Mouse (Mus musculus) lung, adult 2 months (tissue): ENCODE measurements at regions not wholly inside any gene's neighbourhood (a gene's known extent, or its start where the extent isn't known, plus 50 kb on each side); places are given as distances from the start of the nearest gene placed in this dataset.

Experiments used
- DNase-seq: peaks from one replicate; pipeline ENCODE4 v3.0.0; 2022
- H3K4me1 ChIP-seq: fragments of 200-500 bp; 2 replicates; pipeline ENCODE4 v1.6.1; 2011; ENCODE audit warnings: low read length; ENCODE audit not compliant: control insufficient read depth, insufficient read depth
- H3K4me3 ChIP-seq: fragments of 200-500 bp; replicated peaks from 2 replicates; pipeline ENCODE3; 2011; ENCODE audit warnings: low read depth, mild to moderate bottlenecking, control low read depth, low read length; ENCODE audit errors: extremely low read depth
- CTCF ChIP-seq: fragments of 200-500 bp; IDR thresholded peaks from 2 replicates; pipeline ENCODE4 v1.5.1; 2011; ENCODE audit warnings: mild to moderate bottlenecking, low read length, control low read depth; ENCODE audit not compliant: insufficient read depth
- POLR2A ChIP-seq: fragments of 200-500 bp; IDR thresholded peaks from 2 replicates; pipeline ENCODE4 v1.6.1; 2011; ENCODE audit warnings: low read depth, mild to moderate bottlenecking, control low read depth, low read length, borderline replicate concordance; ENCODE audit errors: extremely low read depth
- WGBS: fragments of 180-500 bp; shearing (Covaris S2); methylation state at CpG from one replicate; pipeline ENCODE4 v1.1.7; 2018; 5-methylcytosine and 5-hydroxymethylcytosine counted together

- Histone ChIP-seq H3K4me3 (no peak overlapping the region), H3K4me1 (peaks cover 22% of the 10 kb centered on the region)
- peak; percentile 28 for DNase-seq
- WGBS, result 26% methylated on average over 3 of the region's 3 CpGs
- TF ChIP-seq POLR2A (peak; percentile 50; the same call in 1 of the 2 replicates), CTCF (no peak)
These were observed 192.2 kb upstream of the Trib2 start for GRCm38 (mm10) chr12:16008763-16009515.

DNA sequence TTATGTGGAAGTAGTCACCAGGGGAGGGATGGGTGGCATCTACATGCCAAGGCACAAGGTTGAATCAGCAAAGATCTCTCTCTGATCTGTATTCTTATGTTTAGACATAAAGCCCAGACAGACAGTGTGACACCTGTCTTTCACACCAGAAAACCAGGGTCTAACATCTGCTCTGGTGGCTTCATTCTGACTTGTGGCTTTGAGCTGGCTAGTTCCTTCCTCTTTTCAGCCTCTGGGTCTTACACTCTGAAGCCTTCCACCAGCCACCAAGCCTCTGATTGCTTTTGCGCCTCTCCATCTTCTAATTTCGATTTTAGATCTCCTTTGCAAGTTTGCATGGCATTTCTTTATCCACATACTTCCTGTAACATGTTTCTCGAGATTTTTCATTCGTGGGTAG, 191.5 kb upstream of the Trib2 start:
- 45% methylated on average over 4 of the region's 4 CpGs for WGBS
- Histone ChIP-seq H3K4me3 (no peak overlapping the region), H3K4me1 (peaks cover 22% of the 10 kb centered on the region)
- DNase-seq, result no peak
- TF ChIP-seq CTCF (no peak), POLR2A (no peak)

DNA sequence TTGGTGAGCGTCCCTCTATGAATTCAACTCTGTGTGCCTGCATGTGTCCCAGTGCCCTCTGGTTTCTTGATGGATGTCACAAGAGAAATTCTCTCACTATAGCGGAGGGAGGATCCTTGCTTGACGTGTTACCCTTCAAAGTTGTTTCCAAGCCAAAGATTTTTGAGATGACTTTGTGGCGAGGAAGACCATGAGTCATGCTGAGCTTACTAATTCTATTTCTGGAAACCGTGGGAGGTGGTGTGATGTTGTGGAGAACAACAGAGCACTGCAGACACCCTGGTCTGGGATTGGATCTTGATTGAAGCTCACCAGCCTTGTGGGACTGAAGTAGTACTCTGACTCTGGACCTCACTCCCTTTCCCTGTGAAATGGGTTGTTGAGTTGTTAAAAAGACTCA, 190.0 kb upstream of the Trib2 start:
- TF ChIP-seq CTCF (no peak), POLR2A (no peak)
- 52% methylated on average over 5 of the region's 5 CpGs for WGBS
- no peak for DNase-seq
- Histone ChIP-seq H3K4me3 (no peak overlapping the region), H3K4me1 (peaks cover 18% of the 10 kb centered on the region)

DNA sequence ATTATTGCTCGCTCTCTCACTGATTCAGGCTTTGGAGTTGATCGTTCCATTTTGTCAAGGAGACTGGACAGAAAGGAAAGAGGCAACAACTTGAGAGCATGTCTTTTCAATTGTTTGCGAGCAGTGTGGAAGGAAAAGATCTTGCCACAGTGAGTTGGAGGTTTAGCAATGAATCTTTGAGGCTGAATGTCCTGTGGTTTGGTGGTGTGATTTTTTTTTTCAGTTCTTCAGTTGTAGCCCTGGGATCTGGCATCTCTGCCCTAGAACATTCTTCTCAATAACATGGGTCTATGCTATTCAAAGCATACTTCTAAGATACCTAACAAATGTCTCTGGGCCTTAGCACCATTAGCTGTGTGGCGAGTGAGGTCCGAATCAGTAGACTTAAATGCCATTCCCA, 189.6 kb upstream of the Trib2 start:
- Histone ChIP-seq H3K4me1 (peaks cover 18% of the 10 kb centered on the region), H3K4me3 (no peak overlapping the region)
- DNase-seq, result no peak
- 92% methylated on average over 5 of the region's 5 CpGs for whole genome bisulfite sequencing
- TF ChIP-seq POLR2A, result no peak
- TF ChIP-seq CTCF, result no peak

DNA sequence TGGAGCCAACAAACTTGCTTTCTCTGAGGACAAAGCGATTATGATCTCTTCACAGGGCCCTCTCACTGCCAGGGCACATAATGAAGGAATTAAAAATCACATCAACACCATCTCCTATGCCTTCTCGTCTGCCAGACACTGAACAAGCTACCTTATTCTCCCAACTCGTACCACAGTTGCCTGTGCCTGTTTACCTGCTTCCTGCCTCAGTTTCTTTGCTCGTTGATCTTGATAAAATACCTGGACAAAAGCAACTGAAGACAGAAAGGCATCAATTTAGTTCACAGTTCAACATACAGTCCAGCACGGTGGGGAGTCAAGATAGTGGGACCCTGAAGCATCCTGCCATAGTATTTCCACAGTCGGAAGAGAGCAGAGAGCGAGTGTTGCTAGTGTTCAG, 185.1 kb upstream of the Trib2 start:
- no peaks in the 10 kb centered on the region for H3K4me1 ChIP-seq
- 92% methylated on average over 7 of the region's 7 CpGs for WGBS
- H3K4me3 ChIP-seq, result no peak overlapping the region
- DNase-seq, result no peak
- TF ChIP-seq POLR2A (no peak), CTCF (no peak)

DNA sequence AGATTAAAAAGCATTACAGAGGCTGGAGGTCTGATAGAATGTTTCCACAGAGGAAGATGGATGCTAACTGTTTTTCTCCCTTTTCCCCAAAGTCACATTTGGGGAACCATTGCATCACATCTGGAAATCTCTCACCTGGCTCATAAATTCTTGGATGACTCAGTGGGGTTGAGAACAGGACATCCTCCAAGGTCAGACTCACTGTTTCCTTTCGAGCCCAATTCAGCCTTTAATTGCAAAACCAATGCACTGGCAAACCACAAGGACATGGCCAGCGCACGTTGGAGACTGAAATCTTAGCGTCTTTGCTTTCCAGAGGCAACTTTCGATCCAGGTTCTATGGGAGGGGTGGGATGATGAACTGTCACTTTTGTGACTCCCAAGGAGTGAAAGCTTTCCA, 184.5 kb upstream of the Trib2 start:
- Histone ChIP-seq H3K4me3 (no peak overlapping the region), H3K4me1 (no peaks in the 10 kb centered on the region)
- WGBS, result 80% methylated on average over 5 of the region's 5 CpGs
- DNase-seq, result no peak
- TF ChIP-seq CTCF (no peak), POLR2A (no peak)

DNA sequence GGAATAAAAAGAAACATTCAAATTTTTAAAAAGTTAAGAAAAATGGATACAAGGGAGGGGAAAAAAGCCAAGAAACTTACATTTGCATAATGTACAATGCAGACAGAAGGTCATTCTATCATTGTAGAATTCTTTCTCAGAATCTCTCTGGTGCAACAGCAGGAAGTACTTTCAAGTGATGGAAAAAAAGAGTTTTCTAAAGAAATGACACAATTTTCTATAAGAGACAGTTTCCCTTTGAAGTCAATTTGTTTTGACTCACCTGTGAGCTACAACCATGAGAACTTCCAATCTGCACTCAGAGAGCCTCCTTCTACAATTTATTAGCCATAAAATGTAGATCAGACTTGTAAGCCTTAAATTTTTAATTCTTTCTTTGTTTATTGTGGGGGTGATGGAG, 181.6 kb upstream of the Trib2 start:
- H3K4me1 ChIP-seq, result no peaks in the 10 kb centered on the region
- H3K4me3 ChIP-seq, result no peak overlapping the region
- DNase-seq, result no peak
- TF ChIP-seq CTCF (no peak), POLR2A (no peak)

GRCm38 (mm10) chr12:15993866-15994265, 177.1 kb upstream of the Trib2 start:
- WGBS, result 66% methylated on average over 3 of the region's 3 CpGs
- Histone ChIP-seq H3K4me3 (no peak overlapping the region), H3K4me1 (no peaks in the 10 kb centered on the region)
- DNase-seq, result no peak
- TF ChIP-seq CTCF (no peak), POLR2A (no peak)

DNA sequence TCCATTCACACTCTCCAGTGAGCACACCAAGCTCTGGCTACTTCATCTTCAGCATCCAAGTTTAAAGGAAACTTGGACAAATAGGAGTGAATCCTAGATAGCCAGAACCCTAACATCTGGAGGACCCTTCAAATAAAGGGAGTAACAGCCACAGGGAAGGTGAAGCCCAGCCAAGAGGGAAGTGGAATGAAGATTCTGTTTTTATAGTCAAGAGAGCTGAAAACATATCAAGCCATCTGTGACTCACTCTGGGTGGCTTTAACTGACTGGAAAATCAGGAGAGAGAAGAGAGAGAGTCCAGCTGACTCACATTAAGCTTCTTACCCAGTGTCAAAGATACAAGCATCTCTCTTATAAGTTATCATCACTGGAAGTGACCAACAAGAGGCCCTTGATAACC, 169.6 kb upstream of the Trib2 start:
- TF ChIP-seq POLR2A (no peak), CTCF (no peak)
- H3K4me1 ChIP-seq, result no peaks in the 10 kb centered on the region
- DNase-seq, result no peak
- no peak overlapping the region for H3K4me3 ChIP-seq

- H3K4me3 ChIP-seq, result no peak overlapping the region
- H3K4me1 ChIP-seq, result no peaks in the 10 kb centered on the region
- no peak for TF ChIP-seq POLR2A
- no peak for TF ChIP-seq CTCF
- DNase-seq, result no peak
- WGBS, result 73% methylated on average over 2 of the region's 2 CpGs
These were observed 168.9 kb upstream of the Trib2 start for GRCm38 (mm10) chr12:15985649-15986048.

DNA sequence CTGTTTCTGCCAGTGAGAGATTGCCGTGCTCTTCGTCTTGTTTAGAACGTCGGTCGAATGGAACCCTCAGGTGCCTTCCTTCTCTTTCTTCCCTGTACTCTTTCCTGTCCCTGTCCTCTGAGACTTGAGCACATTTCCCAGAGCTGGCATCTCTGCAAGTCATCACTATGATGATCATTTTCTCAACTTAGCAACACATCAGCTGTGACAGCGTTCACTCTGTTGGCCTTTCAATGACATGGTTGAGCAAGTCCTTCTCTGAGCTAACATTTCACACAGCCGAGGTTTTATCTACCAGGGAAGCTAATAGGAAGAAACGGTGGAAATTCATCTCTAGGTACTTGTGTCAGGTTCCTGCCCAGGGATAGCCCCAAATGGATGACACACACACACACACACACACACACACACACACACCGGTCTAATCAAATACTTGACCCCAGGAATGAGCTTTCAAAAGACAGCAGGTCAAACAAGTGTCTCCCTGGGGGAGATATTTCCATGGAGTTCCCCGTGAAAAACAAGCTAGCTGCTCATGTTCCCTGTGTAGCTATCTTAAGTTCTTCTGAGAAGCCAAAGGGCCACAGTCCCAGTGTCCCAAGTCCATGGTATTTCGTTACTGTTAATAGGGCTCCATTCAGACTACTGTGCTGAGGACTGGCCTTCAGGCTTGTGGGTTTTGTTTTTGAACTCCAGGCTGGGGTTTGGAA, 167.0 kb upstream of the Trib2 start:
- no peak for TF ChIP-seq CTCF
- no peak for TF ChIP-seq POLR2A
- no peaks in the 10 kb centered on the region for H3K4me1 ChIP-seq
- WGBS, result 83% methylated on average over 11 of the region's 11 CpGs
- H3K4me3 ChIP-seq, result no peak overlapping the region
- DNase-seq, result no peak
